Mouse (Mus musculus) NIH3T3 (cell line): ENCODE measurements around the gene Ing5.
"Not testable (repeated sequence)": the region's sequence is repeated elsewhere in the genome, so short reads cannot be mapped to it uniquely, and the experiment has no call there.

Experiments
- DNase-seq: peaks from one replicate; pipeline ENCODE4 v3.0.0-alpha.2; 2012; ENCODE audit warnings: low read depth

The Ing5 gene

GRCm38 (mm10) chr1:93811495-93812039 is 7.8 kb downstream of the Ing5 start:
- no peak for DNase-seq

- no peak for DNase-seq
These were observed 14.2 kb downstream of the Ing5 start for GRCm38 (mm10) chr1:93817823-93818532.

- DNase-seq: no peak
These were observed 15.0 kb downstream of the Ing5 start for GRCm38 (mm10) chr1:93818722-93819121.

GRCm38 (mm10) chr1:93823796-93824495 is 20.2 kb downstream of the Ing5 start:
- DNase-seq: no peak

- DNase-seq: peak; percentile 27
These were observed 20.8 kb downstream of the Ing5 start, which contains the start of gene D2hgdh for GRCm38 (mm10) chr1:93824609-93825008. Gene D2hgdh (plus strand): TSS chr1:93824909.

GRCm38 (mm10) chr1:93825105-93825674 is 21.4 kb downstream of the Ing5 start:
- peak; percentile 98 for DNase-seq

- DNase-seq: peak; percentile 23
These were observed 22.2 kb downstream of the Ing5 start for GRCm38 (mm10) chr1:93825771-93826539.

- no peak for DNase-seq
These were observed 22.7 kb downstream of the Ing5 start for GRCm38 (mm10) chr1:93826540-93826835.

- DNase-seq: peak; percentile 0
These were observed 29.1 kb downstream of the Ing5 start for GRCm38 (mm10) chr1:93832754-93833360.

- DNase-seq: peak; percentile 1
These were observed 30.9 kb downstream of the Ing5 start for GRCm38 (mm10) chr1:93834671-93835150.

- DNase-seq: peak; percentile 3
These were observed 31.4 kb downstream of the Ing5 start for GRCm38 (mm10) chr1:93835211-93835610.

GRCm38 (mm10) chr1:93835876-93836531 is 32.2 kb downstream of the Ing5 start:
- peak; percentile 81 for DNase-seq

- DNase-seq: peak; percentile 1
These were observed 32.8 kb downstream of the Ing5 start for GRCm38 (mm10) chr1:93836532-93836913.

GRCm38 (mm10) chr1:93837335-93837734 is 33.6 kb downstream of the Ing5 start:
- peak; percentile 1 for DNase-seq

- not testable (repeated sequence) for DNase-seq
These were observed 34.8 kb downstream of the Ing5 start for GRCm38 (mm10) chr1:93838569-93838968.

GRCm38 (mm10) chr1:93845766-93846366 is 42.1 kb downstream of the Ing5 start:
- not testable (repeated sequence) for DNase-seq

- DNase-seq: not testable (repeated sequence)
These were observed 52.0 kb downstream of the Ing5 start for GRCm38 (mm10) chr1:93855790-93856189.

GRCm38 (mm10) chr1:93857370-93857769 is 53.6 kb downstream of the Ing5 start:
- DNase-seq: no peak

GRCm38 (mm10) chr1:93857991-93858390 is 54.2 kb downstream of the Ing5 start:
- no peak for DNase-seq

- DNase-seq: no peak
These were observed 55.9 kb downstream of the Ing5 start for GRCm38 (mm10) chr1:93859619-93860018.

GRCm38 (mm10) chr1:93861048-93861447 is 57.3 kb downstream of the Ing5 start, which contains the start of gene Gal3st2:
Gene Gal3st2 (plus strand): TSS chr1:93861306.
- DNase-seq: not testable (repeated sequence)
